Mouse (Mus musculus) limb, embryonic 11.5 days (tissue): ENCODE data around the gene Cebpa. TPM values are rescaled to one million over a fixed set of nuclear protein-coding genes. Genes with fewer than 3 reads are reported as not detected.

Experiments used
- ATAC-seq: fragments of 200-750 bp; cut with Nextera tagmentation; 2 replicates; pipeline ENCODE4 v1.8.0; 2017; ENCODE audit warnings: low read depth; ENCODE audit not compliant: insufficient number of reproducible peaks, low FRiP score, low TSS enrichment
- DNase-seq: peaks from one replicate; pipeline ENCODE4 v3.0.0-alpha.2; 2015; ENCODE audit warnings: low spot score
- H3K27ac ChIP-seq: fragments of 300-500 bp; sonication (generic); replicated peaks from 2 replicates; pipeline ENCODE4 v1.5.1; 2014; ENCODE audit warnings: low read depth, mild to moderate bottlenecking, low read length
- H3K27me3 ChIP-seq: fragments of 300-500 bp; sonication (generic); 2 replicates; pipeline ENCODE4 v1.6.1; 2014; ENCODE audit warnings: mild to moderate bottlenecking, low read length, mixed read lengths; ENCODE audit not compliant: control insufficient read depth, insufficient read depth
- H3K36me3 ChIP-seq: fragments of 300-500 bp; sonication (generic); 2 replicates; pipeline ENCODE4 v1.6.1; 2014; ENCODE audit warnings: mild to moderate bottlenecking, low read length, moderate library complexity, mixed read lengths; ENCODE audit not compliant: control insufficient read depth, insufficient read depth
- H3K4me1 ChIP-seq: fragments of 300-500 bp; sonication (generic); 2 replicates; pipeline ENCODE4 v1.6.1; 2014; ENCODE audit warnings: low read length, mixed read lengths; ENCODE audit not compliant: control insufficient read depth, insufficient read depth
- H3K4me2 ChIP-seq: fragments of 300-500 bp; sonication (generic); 2 replicates; pipeline ENCODE4 v1.6.1; 2014; ENCODE audit warnings: low read depth, mild to moderate bottlenecking, moderate library complexity; ENCODE audit not compliant: severe bottlenecking
- H3K4me3 ChIP-seq: fragments of 300-500 bp; sonication (generic); 2 replicates; pipeline ENCODE4 v1.5.1; 2014; ENCODE audit warnings: low read depth, low read length
- H3K9ac ChIP-seq: fragments of 300-500 bp; sonication (generic); 2 replicates; pipeline ENCODE4 v1.6.1; 2014; ENCODE audit warnings: mild to moderate bottlenecking, low read length
- H3K9me3 ChIP-seq: fragments of 300-500 bp; sonication (generic); 2 replicates; pipeline ENCODE4 v1.6.1; 2016; ENCODE audit warnings: low read length; ENCODE audit not compliant: control insufficient read depth
- WGBS: fragments of 180-500 bp; shearing (Covaris S2); extraction: QIAGEN DNeasy Blood & Tissue Kit; methylation state at CpG from one replicate; pipeline ENCODE4 v1.1.7; 2014; 5-methylcytosine and 5-hydroxymethylcytosine counted together
- polyA plus RNA-seq: library from polyadenylated mRNA; unstranded; fragments of >200 nt; fragmentation: Nextera tagmentation; extraction: Ambion mirVana; gene quantifications from 2 replicates; pipeline ENCODE4 v1.2.1, GENCODE M21; 2014

Gene Cebpa
- polyA plus RNA-seq, 1 experiment from 2014 or later: 0.67 TPM

DNA sequence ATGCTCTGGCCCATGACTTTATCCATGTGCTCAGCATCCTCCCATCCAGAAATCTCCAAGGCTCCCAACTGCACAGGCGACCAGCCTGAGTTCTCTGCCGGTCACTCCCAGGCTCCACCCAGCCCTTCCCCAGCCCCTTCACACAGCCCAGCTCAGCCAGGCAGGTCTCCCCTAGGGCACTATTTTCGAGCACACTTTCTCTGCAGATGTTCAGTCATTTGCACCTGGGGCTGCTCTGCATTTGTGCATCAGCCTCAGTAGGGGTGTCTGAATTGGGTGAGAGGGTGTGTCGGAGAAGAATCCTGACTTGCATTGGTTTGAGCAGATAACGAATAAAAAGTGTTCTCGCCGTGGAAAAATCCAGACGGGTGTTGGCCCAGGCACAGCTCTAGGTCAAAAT, 23.4 kb downstream of the Cebpa start:
- H3K4me1 ChIP-seq: no peaks in the 10 kb centered on the region; the same call in 1 of the 2 replicates
- no peak for ATAC-seq

GRCm38 (mm10) chr7:35143864-35144618, 24.9 kb downstream of the Cebpa start:
- Histone ChIP-seq H3K4me1 (no peaks in the 10 kb centered on the region; the same call in 1 of the 2 replicates), H3K9ac (no peak overlapping the region), H3K4me2 (no peak overlapping the region), H3K27ac (no peak overlapping the region), H3K36me3 (no peaks in the 10 kb centered on the region), H3K4me3 (no peak overlapping the region), H3K9me3 (no peaks in the 10 kb centered on the region), H3K27me3 (no peaks in the 10 kb centered on the region)
- ATAC-seq: no peak
- 71% methylated on average over 6 of the region's 6 CpGs for WGBS
- no peak for DNase-seq

More for the DNA sequence above, 23.4 kb downstream of the Cebpa start:
- Histone ChIP-seq H3K4me3 (no peak overlapping the region), H3K9ac (no peak overlapping the region), H3K27ac (no peak overlapping the region), H3K27me3 (no peaks in the 10 kb centered on the region), H3K36me3 (no peaks in the 10 kb centered on the region), H3K4me2 (no peak overlapping the region), H3K9me3 (no peaks in the 10 kb centered on the region)
- DNase-seq: no peak
- 73% methylated on average over 8 of the region's 8 CpGs for WGBS

DNA sequence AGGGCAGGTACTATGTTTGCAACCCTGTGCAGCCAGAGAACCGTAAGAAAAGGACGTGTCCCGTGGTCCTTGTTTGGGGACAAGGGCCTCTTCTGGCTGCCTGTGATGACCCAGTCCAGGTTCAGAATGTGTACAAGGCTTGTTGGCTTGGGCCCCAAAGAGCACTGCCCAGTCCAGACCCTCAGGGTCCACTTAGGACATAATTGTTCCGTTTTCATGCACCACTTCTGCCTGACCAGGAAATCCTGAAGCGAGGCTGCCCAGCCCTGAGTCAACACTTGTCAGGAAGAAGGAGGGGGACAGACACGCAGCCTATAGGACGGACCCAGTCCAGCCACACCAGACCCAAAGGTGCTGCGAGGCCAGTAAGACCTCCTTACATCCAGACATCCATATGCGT, 26.0 kb downstream of the Cebpa start:
- Histone ChIP-seq H3K9me3 (no peaks in the 10 kb centered on the region), H3K9ac (no peak overlapping the region), H3K4me1 (no peaks in the 10 kb centered on the region; the same call in 1 of the 2 replicates), H3K27me3 (no peaks in the 10 kb centered on the region), H3K36me3 (no peaks in the 10 kb centered on the region), H3K4me3 (no peak overlapping the region), H3K27ac (no peak overlapping the region), H3K4me2 (no peak overlapping the region)
- no peak for DNase-seq
- 84% methylated on average over 9 of the region's 9 CpGs for WGBS
- ATAC-seq: no peak

DNA sequence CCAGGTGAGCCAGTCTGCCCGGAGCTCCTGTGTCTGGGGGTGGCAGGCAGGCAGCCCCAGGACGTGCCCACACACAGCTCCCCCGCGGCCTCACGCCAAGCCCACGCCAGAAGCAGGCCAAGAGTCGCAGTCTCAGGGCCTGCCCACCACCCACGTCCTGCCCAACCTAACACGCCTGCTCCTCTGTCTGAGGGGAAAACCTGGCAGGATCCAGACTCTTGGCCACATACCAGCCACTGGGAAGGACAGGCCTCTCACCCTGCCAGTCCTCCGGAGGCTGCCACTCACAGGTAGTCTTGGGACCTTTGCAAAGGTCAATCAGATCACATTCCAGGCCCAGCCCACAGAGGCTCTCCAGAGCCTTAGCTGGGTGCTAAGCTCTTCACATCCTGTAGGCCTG, 27.2 kb downstream of the Cebpa start:
- ATAC-seq: no peak
- Histone ChIP-seq H3K27ac (no peak overlapping the region), H3K36me3 (no peaks in the 10 kb centered on the region), H3K4me2 (no peak overlapping the region), H3K9ac (no peak overlapping the region), H3K4me1 (no peaks in the 10 kb centered on the region; the same call in 1 of the 2 replicates), H3K27me3 (no peaks in the 10 kb centered on the region), H3K4me3 (no peak overlapping the region), H3K9me3 (no peaks in the 10 kb centered on the region)
- no peak for DNase-seq
- 80% methylated on average over 10 of the region's 10 CpGs for WGBS

GRCm38 (mm10) chr7:35149616-35150433, 30.7 kb downstream of the Cebpa start:
- Histone ChIP-seq H3K4me1 (no peaks in the 10 kb centered on the region), H3K4me3 (no peak overlapping the region), H3K9me3 (no peaks in the 10 kb centered on the region), H3K27me3 (no peaks in the 10 kb centered on the region), H3K4me2 (no peak overlapping the region), H3K27ac (no peak overlapping the region), H3K9ac (no peak overlapping the region), H3K36me3 (no peaks in the 10 kb centered on the region)
- ATAC-seq (no peak), DNase-seq (no peak)
- 47% methylated on average over 15 of the region's 15 CpGs for WGBS

DNA sequence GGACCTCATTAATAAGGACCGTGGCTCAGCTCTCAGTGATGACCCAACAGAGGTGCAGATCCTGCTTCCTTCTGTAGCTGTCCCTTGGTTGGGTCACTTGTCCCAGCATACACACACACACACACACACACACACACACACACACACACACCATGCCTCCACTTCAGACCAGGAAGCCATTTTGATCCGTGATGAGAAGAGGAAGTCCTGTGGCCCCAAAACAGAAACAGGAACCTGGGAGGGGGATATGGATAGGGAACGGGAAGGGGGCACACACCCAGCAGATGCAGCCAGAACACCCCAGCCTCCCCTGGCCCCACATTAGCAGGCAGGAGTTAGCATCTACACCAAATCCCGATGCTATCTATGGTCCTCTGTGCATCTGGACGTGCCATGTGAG, 31.8 kb downstream of the Cebpa start:
- no peak overlapping the region for H3K4me2 ChIP-seq
- ATAC-seq (no peak), DNase-seq (no peak)
- H3K36me3 ChIP-seq: no peaks in the 10 kb centered on the region
- WGBS: 79% methylated on average over 5 of the region's 5 CpGs
- H3K4me1 ChIP-seq: no peaks in the 10 kb centered on the region
- no peaks in the 10 kb centered on the region for H3K9me3 ChIP-seq
- no peak overlapping the region for H3K27ac ChIP-seq
- no peak overlapping the region for H3K9ac ChIP-seq
- no peaks in the 10 kb centered on the region for H3K27me3 ChIP-seq
- H3K4me3 ChIP-seq: no peak overlapping the region

GRCm38 (mm10) chr7:35154449-35154848, 35.4 kb downstream of the Cebpa start:
- ATAC-seq (no peak), DNase-seq (no peak)
- H3K9ac ChIP-seq: no peak overlapping the region
- H3K27me3 ChIP-seq: no peaks in the 10 kb centered on the region
- WGBS: 74% methylated on average over 12 of the region's 12 CpGs
- H3K4me2 ChIP-seq: no peak overlapping the region
- no peak overlapping the region for H3K27ac ChIP-seq
- no peak overlapping the region for H3K4me3 ChIP-seq
- H3K4me1 ChIP-seq: no peaks in the 10 kb centered on the region
- H3K36me3 ChIP-seq: no peaks in the 10 kb centered on the region
- H3K9me3 ChIP-seq: no peaks in the 10 kb centered on the region

DNA sequence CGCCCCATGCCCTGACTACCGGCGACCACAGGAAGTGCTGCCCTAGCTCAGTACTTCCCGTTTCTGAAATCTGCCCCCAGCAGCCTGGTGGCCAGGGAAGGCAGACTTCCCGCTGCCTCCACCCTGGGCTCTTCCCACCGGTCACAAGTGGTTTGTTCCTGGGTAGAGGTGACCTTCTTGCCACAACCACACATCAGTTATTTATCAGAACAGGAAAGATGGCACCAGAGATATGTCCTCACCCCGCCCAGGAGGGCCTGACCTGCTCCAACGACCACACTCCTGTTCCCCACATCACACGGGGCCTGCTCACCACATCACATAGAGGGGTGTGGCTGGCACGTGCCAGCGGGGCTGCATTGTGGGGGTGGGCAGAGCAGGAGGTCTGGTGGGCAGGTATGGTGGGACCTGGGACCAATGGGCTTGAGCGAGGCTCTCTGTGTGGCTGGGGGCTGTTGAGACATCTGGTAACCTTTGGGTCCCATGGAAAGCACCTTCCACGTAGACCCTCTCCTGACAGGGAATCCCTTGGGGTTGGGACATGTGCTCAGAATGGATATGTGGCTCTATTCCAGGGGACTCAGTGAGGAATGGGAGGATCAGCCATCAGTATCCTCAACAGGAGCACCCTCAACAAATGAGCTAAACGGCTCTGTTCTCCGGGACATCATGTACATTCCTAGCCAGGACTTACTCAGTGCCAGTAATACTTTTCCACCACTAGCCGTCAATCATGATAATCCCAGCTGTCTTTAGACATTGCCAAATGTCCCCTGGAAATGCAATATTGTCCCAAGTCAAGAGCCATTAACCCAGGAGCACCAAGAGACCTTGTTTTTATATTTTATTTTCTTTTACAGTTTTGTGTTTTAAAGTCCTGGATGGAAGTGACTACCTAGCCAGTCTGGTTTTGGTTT, 37.7 kb downstream of the Cebpa start:
- no peak overlapping the region for H3K4me3 ChIP-seq
- no peak overlapping the region for H3K27ac ChIP-seq
- WGBS: 73% methylated on average over 16 of the region's 16 CpGs

More for the DNA sequence above, 37.7 kb downstream of the Cebpa start:
- no peaks in the 10 kb centered on the region for H3K36me3 ChIP-seq
- H3K27me3 ChIP-seq: no peaks in the 10 kb centered on the region
- no peaks in the 10 kb centered on the region for H3K4me1 ChIP-seq
- ATAC-seq: no peak
- no peak overlapping the region for H3K9ac ChIP-seq
- H3K9me3 ChIP-seq: no peaks in the 10 kb centered on the region
- H3K4me2 ChIP-seq: no peak overlapping the region
- no peak for DNase-seq
